Mouse (Mus musculus) erythroblast, embryonic 14.5 days (primary cell): ENCODE measurements around the gene Sik1. TPM values are rescaled to one million over a fixed set of nuclear protein-coding genes. Genes with fewer than 3 reads are reported as not detected.

ENCODE experiments used
- H3K27me3 ChIP-seq: 2 replicates; pipeline ENCODE4 v1.6.1; 2012; ENCODE audit warnings: inconsistent platforms; ENCODE audit not compliant: control insufficient read depth
- H3K36me3 ChIP-seq: 2 replicates; pipeline ENCODE4 v1.6.1; 2012; ENCODE audit warnings: mild to moderate bottlenecking, inconsistent platforms; ENCODE audit not compliant: control insufficient read depth
- H3K4me1 ChIP-seq: 2 replicates; pipeline ENCODE4 v1.6.1; 2012; ENCODE audit warnings: inconsistent platforms; ENCODE audit not compliant: control insufficient read depth
- H3K4me3 ChIP-seq: replicated peaks from 2 replicates; pipeline ENCODE3; 2012; ENCODE audit warnings: moderate library complexity, mild to moderate bottlenecking, inconsistent platforms
- H3K9me3 ChIP-seq: 2 replicates; pipeline ENCODE4 v1.6.1; 2012; ENCODE audit warnings: low read length, inconsistent platforms, mixed read lengths; ENCODE audit not compliant: control insufficient read depth
- GATA1 ChIP-seq: IDR thresholded peaks from 2 replicates; pipeline ENCODE4 v1.6.1; 2012; ENCODE audit warnings: low read length, inconsistent platforms, mixed read lengths
- TAL1 ChIP-seq: IDR thresholded peaks from 3 replicates; pipeline ENCODE4 v1.6.1; 2012; ENCODE audit warnings: low read length, inconsistent platforms, mixed read lengths
- polyA plus RNA-seq: library from polyadenylated mRNA; stranded (reverse); fragments of >175 nt; gene quantifications from 2 replicates; pipeline ENCODE4 v1.2.3, GENCODE M21; 2012

The Sik1 gene
- polyA plus RNA-seq, 1 experiment: 0.87 TPM

DNA sequence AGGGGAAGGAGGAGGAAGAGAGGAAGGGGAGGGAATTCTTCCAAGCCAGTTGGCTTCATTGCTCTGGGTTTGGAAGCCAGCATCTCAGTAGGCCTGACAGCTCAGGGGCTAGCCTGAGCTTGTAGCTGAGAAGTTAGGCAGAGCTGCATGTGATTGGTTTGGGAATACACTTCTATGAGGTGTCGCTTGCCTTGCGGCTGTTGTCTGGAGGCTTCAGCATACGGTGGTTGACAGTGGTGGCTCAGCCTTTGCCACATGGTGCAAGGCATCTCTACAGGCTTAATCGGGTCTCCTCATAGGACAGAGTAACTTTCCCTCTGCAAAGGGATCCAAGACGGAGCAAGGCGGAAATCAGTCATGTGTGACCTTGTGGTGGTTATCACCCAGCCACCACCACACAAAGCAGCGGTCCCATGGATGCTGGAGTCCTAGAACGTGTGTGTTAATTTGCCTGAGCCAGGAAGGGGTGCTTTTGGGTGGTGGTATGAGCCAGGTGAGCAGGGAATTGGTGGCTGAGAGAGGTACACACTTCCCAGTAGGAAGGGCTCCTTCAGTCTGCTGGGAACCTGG is 25.0 kb downstream of the Sik1 start:
- no peaks in the 10 kb centered on the region for H3K27me3 ChIP-seq
- no peaks in the 10 kb centered on the region for H3K36me3 ChIP-seq
- no peaks in the 10 kb centered on the region for H3K4me1 ChIP-seq
- H3K9me3 ChIP-seq: no peaks in the 10 kb centered on the region; the same call in 1 of the 2 replicates
- no peak for TF ChIP-seq GATA1
- TF ChIP-seq TAL1: no peak
- H3K4me3 ChIP-seq: no peak overlapping the region

DNA sequence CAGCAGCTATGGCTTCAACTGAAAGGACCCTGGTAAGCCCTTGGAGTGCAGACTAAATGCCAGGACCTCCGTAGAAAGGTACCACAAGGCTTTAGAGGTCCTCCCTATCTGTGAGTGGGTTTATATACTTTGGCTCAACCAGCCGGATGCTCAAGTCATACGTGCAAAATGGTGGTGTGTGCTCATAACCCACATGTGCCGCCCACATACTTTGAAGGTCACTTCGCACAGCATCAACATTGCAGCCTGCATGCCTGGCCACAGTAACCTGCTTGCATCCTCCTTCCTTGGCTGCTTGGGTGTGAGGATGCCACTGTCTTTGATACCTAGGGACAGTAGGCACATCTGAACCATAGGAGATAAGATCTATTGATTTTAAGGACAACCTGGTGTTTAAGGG is 26.7 kb downstream of the Sik1 start:
- Histone ChIP-seq H3K9me3 (no peaks in the 10 kb centered on the region), H3K27me3 (no peaks in the 10 kb centered on the region), H3K36me3 (no peaks in the 10 kb centered on the region), H3K4me1 (no peaks in the 10 kb centered on the region), H3K4me3 (no peak overlapping the region)
- TF ChIP-seq TAL1 (no peak), GATA1 (no peak)

DNA sequence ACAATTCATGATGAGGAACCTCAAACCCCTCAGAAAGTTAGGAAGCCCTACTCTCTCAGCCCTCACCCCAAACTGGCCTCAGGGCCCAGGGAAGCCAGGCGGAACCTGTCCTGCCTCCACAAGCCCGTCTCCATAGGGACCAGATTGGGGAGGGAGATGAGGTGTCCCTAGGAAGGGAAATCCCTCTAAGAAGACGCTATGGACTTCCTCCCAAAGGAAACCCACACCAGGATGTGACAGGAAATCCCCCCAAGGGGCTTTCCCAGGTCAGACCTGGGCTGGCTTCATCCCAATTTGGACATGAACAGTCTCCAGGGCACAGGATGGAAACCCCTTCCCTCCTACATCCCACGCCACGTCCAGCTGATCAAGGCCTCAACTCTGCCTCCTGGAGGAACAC is 27.5 kb downstream of the Sik1 start:
- H3K27me3 ChIP-seq: no peaks in the 10 kb centered on the region
- no peaks in the 10 kb centered on the region for H3K9me3 ChIP-seq
- TF ChIP-seq GATA1 (no peak), TAL1 (no peak)
- H3K4me3 ChIP-seq: no peak overlapping the region
- no peaks in the 10 kb centered on the region for H3K4me1 ChIP-seq
- no peaks in the 10 kb centered on the region for H3K36me3 ChIP-seq

DNA sequence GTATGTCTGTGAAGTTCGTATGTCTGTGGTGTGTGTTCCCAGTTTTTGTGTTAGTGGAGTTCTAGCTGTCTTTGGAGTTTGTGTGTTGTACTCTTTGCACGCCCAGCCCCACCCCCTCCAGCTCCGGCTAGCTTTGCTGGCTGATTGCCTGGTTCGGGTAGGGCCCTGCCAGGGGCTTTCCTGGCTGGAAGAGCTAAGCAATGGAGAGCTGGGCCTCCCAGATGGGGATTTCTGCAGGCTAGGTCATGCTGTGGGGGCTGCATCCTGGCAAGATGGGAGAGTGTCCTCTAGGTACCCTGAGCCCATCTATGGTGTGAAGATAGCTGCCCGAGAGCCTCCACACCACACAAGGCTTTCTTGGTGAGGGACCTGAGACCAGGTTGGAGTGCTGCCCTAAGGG is 28.4 kb downstream of the Sik1 start:
- Histone ChIP-seq H3K27me3 (no peaks in the 10 kb centered on the region), H3K9me3 (no peaks in the 10 kb centered on the region), H3K4me3 (no peak overlapping the region), H3K36me3 (no peaks in the 10 kb centered on the region), H3K4me1 (no peaks in the 10 kb centered on the region)
- TF ChIP-seq TAL1: no peak
- TF ChIP-seq GATA1: no peak

DNA sequence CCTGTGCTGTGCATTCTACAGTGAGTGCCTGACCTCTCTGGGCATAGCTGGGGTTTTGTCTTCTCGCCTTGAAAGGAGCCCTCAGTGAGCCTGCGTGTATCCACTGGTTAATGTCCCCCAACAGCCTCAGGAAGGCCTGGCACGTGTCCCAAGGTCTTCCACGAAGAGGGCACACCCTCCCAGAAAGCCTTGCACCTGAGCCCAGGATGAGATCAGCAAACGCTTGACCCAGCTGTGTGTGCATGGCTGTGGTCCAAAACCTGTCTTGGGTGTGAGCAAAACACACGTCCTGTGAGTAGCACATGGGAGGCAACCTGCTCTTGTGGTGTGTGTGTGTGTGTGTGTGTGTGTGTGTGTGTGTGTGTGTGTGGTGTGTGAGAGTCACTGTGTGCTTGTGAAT is 28.9 kb downstream of the Sik1 start:
- Histone ChIP-seq H3K27me3 (no peaks in the 10 kb centered on the region), H3K36me3 (no peaks in the 10 kb centered on the region), H3K4me3 (no peak overlapping the region), H3K4me1 (peaks cover 1% of the 10 kb centered on the region), H3K9me3 (no peaks in the 10 kb centered on the region)
- TF ChIP-seq GATA1 (no peak), TAL1 (no peak)

DNA sequence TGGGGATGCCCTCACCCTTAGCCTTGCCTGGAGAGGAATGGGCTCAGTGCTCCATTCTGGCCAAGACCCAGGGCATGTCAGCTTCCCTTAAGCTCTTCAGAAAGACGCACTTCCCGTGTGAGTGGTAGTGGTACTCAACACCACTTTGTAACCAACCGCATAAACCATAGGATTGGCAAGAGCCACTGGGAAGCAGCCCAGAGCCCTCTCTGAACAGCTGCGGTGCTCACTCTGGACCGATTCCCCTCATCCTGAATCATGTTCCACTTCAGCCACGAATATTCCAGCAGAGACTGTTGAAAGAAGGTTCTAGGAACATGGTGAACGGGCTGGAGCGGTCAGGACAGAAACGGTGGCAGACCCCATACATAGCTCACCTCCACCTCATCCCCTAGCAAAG is 29.9 kb downstream of the Sik1 start:
- Histone ChIP-seq H3K4me1 (peaks cover 7% of the 10 kb centered on the region), H3K27me3 (no peaks in the 10 kb centered on the region), H3K9me3 (no peaks in the 10 kb centered on the region), H3K4me3 (no peak overlapping the region), H3K36me3 (no peaks in the 10 kb centered on the region)
- no peak for TF ChIP-seq GATA1
- no peak for TF ChIP-seq TAL1

DNA sequence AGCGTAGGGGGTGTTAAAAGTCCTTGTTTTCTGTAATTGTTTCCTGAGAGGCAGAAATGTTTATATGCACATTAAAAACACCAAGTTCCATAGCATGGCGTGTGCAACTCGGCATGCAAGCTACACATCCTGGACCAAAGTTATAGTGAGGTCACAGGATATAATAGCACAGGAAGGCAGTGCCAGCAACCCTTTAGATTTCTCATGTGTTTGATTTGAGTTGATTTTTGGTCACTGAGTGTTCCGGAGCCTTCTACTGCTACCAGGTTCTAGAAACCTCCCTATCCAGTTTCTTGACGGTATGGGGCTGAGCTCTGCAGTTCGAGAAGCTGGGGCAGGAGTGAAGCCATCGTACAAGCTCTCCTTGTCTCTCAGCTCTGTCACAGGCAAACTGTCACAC is 30.8 kb downstream of the Sik1 start:
- TF ChIP-seq GATA1 (no peak), TAL1 (no peak)
- no peaks in the 10 kb centered on the region for H3K9me3 ChIP-seq
- peaks cover 7% of the 10 kb centered on the region for H3K4me1 ChIP-seq
- H3K27me3 ChIP-seq: no peaks in the 10 kb centered on the region
- H3K36me3 ChIP-seq: no peaks in the 10 kb centered on the region
- no peak overlapping the region for H3K4me3 ChIP-seq

DNA sequence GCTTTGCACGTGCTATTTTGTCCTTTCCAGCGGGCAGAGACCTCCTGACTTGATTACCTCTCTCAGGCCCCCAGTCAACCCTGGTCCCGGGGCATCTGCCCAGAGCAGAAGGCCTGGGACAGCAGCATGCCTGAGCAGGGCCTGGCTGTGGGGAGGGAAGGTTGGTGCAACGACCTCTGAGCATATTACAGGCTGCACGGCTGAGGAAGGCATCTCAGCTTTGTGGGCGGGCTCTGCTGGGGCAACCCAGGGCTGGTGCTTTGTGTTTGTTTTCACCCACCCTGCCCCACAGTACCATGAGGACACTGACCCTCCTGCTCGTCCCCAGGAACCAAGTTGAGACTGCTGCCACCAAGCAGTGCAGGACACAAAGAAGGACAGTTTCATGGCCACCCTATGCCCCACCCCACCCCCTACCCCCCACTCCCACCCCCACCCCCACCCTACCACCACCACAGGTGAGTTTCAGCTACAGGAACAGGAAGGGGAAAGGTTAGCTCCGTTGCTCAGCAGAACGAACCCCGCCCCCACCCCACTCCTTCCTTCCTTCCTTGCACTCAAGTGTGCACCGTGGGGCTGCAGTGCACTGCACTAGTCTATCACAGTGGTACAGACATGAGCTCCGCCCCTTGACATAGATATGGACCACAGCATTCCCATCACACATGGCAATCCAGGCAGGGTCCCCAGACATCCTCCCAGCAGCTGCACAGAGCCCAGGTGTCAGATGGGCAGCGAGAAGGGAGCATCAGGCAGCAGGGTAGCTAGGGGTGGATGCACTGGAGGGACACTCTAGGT is 34.3 kb downstream of the Sik1 start:
- peaks cover 7% of the 10 kb centered on the region for H3K4me1 ChIP-seq
- no peak overlapping the region for H3K4me3 ChIP-seq

DNA sequence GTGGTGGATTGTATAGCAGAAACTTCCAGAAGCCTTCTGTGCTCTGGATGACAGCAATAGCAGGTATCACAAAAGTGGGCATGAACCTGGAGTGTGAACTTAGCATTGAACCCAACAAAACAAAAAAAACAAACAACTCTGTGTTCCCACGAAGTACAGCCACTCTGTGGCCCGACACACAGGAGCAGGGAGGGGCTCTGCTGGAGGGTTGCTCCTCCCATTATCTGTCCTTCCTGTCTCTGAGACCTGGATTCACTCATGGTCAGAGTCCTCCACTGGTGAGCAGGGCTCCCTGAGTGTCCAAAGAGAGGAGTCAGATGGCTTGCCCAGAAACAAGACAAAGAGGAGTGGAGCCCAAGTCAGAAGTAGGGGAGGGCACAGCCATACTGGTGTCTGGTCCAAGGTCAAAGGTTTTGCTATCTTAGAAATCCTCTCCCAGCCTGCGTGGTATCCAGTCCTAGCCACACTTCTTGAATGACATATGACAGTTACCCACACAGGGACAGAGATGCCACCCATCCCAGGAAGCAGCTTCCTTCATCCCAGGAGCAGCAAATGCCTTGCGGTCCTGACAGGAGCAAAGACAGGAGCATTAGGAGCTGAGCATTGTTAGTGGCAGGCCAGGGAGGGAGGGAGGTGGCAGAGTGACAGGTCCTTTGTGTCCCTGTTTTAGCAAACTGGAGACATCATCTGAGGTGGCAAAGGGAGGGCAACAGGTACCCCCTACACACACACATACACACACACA is 35.3 kb downstream of the Sik1 start:
- H3K9me3 ChIP-seq: no peaks in the 10 kb centered on the region
- TF ChIP-seq TAL1: no peak
- TF ChIP-seq GATA1: no peak
- no peaks in the 10 kb centered on the region for H3K27me3 ChIP-seq
- H3K36me3 ChIP-seq: no peaks in the 10 kb centered on the region
- H3K4me1 ChIP-seq: peaks cover 7% of the 10 kb centered on the region
- no peak overlapping the region for H3K4me3 ChIP-seq

More for the DNA sequence above, 34.3 kb downstream of the Sik1 start:
- Histone ChIP-seq H3K9me3 (no peaks in the 10 kb centered on the region), H3K27me3 (no peaks in the 10 kb centered on the region), H3K36me3 (no peaks in the 10 kb centered on the region)
- TF ChIP-seq TAL1 (no peak), GATA1 (no peak)
